Mouse (Mus musculus) kidney, adult 2 months (tissue): ENCODE results near the gene Ndufs2. TPM values are rescaled to one million over a fixed set of nuclear protein-coding genes. Genes with fewer than 3 reads are reported as not detected.

Experiments
- DNase-seq: peaks from one replicate; pipeline ENCODE4 v3.0.0; 2021
- H3K27ac ChIP-seq: fragments of 200-500 bp; 2 replicates; pipeline ENCODE4 v1.5.1; 2012; ENCODE audit warnings: low read depth, low read length, control low read depth, inconsistent platforms; ENCODE audit not compliant: insufficient read depth
- H3K27me3 ChIP-seq: fragments of 200-500 bp; replicated peaks from 2 replicates; pipeline ENCODE4 v1.6.1; 2012; ENCODE audit warnings: mild to moderate bottlenecking, moderate library complexity, low read length, inconsistent platforms; ENCODE audit not compliant: control insufficient read depth, insufficient read depth
- H3K36me3 ChIP-seq: fragments of 200-500 bp; 2 replicates; pipeline ENCODE4 v1.6.1; 2012; ENCODE audit warnings: mild to moderate bottlenecking, moderate library complexity, low read length, inconsistent platforms; ENCODE audit not compliant: control insufficient read depth, insufficient read depth
- H3K4me1 ChIP-seq: fragments of 200-500 bp; 2 replicates; pipeline ENCODE4 v1.6.1; 2011; ENCODE audit warnings: low read length; ENCODE audit not compliant: control insufficient read depth, insufficient read depth
- H3K4me3 ChIP-seq: fragments of 200-500 bp; 2 replicates; pipeline ENCODE4 v1.5.1; 2011; ENCODE audit warnings: mild to moderate bottlenecking, low read depth, low read length, control low read depth; ENCODE audit not compliant: insufficient read depth
- CTCF ChIP-seq: fragments of 200-500 bp; conservative IDR thresholded peaks from 2 replicates; pipeline ENCODE4 v1.5.1; 2011; ENCODE audit warnings: low read depth, mild to moderate bottlenecking, control low read depth, low read length, moderate library complexity, mixed read lengths; ENCODE audit not compliant: insufficient read depth, insufficient read length
- POLR2A ChIP-seq: fragments of 200-500 bp; IDR thresholded peaks from one replicate; pipeline ENCODE4 v1.6.1; 2011; ENCODE audit warnings: low read depth, low read length, control low read depth
- WGBS: fragments of 180-500 bp; shearing (Covaris S2); methylation state at CpG from one replicate; pipeline ENCODE4 v1.1.7; 2018; 5-methylcytosine and 5-hydroxymethylcytosine counted together
- polyA plus RNA-seq: library from polyadenylated mRNA; depleted of rRNA; stranded (reverse); fragments of >200 nt; gene quantifications from 2 replicates; pipeline ENCODE4 v1.2.3, GENCODE M21; 2012

The Ndufs2 gene
- polyA plus RNA-seq, 1 experiment = 559 TPM

DNA sequence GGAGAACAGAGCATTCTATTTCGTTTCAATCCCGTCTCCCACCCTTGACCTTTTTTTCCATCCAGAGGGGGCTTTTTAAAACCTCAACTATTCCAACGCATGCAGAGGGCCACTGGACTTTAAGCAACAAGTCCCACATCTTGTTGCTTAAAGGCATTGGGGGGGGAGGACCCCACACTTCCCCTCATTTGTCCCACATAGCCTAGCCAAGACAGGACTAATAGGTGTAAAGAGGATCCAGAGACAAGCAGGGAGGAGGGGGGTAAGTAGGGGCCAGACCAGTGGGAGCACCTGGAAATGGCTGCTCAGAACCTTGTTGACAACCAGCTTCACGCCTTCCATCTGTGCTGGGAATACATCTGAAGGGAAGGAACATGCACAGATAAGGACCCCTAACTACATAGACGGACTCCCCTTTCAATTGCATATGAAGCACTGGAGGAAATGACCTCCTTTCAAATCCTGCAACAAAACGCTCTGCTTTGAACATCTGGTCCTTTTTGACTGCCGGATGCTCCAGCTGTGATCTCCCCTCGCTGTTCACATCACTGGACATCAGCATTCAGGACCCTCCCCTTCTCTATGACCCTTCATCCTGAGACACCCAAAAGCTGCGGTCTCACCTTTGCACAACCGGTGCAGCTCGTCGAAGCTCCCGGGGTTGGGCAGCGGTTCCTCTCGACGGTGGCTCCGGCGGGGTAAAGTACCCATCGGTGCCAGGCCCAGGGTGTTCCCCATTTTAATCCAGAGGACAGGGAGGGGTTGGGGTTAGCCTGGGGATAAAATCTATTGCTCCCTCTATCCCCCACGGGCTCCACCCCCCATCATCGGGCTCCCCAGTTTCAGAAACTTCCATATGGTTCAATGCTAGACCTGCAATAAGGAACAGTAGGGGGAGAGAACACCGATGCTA, 29.7 kb downstream of the Ndufs2 start:
- Histone ChIP-seq H3K27ac (no peak overlapping the region), H3K4me1 (peaks cover 5% of the 10 kb centered on the region; the same call in 1 of the 2 replicates), H3K27me3 (no peaks in the 10 kb centered on the region), H3K36me3 (no peaks in the 10 kb centered on the region), H3K4me3 (peak overlapping the region; percentile 87)
- TF ChIP-seq CTCF (no peak), POLR2A (no peak)
- DNase-seq = no peak
- WGBS = 4% methylated on average over 22 of the region's 22 CpGs

DNA sequence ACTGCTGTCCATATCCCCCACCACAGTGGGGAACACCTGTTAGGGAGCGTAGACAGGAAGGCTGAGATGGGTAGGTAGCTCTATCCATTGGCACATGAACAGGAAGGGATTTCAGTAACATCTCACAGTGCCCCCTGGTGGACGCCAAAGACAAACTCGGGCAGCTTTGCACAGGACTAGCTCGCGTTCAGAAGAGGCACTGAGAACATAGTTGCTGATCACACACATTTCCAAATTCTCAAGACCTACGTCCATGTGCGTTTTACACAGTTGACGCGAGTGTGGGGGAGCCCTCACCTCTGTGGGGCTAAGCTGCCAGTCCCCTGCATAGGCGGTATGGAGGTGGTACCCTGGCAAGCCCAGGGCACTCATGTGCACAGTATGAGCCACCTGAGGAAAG, 30.3 kb downstream of the Ndufs2 start:
- 3% methylated on average over 10 of the region's 10 CpGs for WGBS
- peak; percentile 89 for DNase-seq
- H3K4me3 ChIP-seq = no peak overlapping the region

GRCm38 (mm10) chr1:171216241-171216955, 34.8 kb downstream of the Ndufs2 start:
- no peak overlapping the region for H3K4me3 ChIP-seq
- TF ChIP-seq CTCF = no peak
- DNase-seq = no peak
- H3K27ac ChIP-seq = no peak overlapping the region
- peaks cover 2% of the 10 kb centered on the region; the same call in 1 of the 2 replicates for H3K4me1 ChIP-seq
- 79% methylated on average over 18 of the region's 18 CpGs for WGBS
- H3K36me3 ChIP-seq = no peaks in the 10 kb centered on the region
- no peaks in the 10 kb centered on the region for H3K27me3 ChIP-seq

More for the DNA sequence above, 30.3 kb downstream of the Ndufs2 start:
- Histone ChIP-seq H3K27me3 (no peaks in the 10 kb centered on the region), H3K4me1 (peaks cover 5% of the 10 kb centered on the region; the same call in 1 of the 2 replicates), H3K27ac (no peak overlapping the region), H3K36me3 (no peaks in the 10 kb centered on the region)
- peak; percentile 92 for TF ChIP-seq CTCF
- TF ChIP-seq POLR2A = no peak

DNA sequence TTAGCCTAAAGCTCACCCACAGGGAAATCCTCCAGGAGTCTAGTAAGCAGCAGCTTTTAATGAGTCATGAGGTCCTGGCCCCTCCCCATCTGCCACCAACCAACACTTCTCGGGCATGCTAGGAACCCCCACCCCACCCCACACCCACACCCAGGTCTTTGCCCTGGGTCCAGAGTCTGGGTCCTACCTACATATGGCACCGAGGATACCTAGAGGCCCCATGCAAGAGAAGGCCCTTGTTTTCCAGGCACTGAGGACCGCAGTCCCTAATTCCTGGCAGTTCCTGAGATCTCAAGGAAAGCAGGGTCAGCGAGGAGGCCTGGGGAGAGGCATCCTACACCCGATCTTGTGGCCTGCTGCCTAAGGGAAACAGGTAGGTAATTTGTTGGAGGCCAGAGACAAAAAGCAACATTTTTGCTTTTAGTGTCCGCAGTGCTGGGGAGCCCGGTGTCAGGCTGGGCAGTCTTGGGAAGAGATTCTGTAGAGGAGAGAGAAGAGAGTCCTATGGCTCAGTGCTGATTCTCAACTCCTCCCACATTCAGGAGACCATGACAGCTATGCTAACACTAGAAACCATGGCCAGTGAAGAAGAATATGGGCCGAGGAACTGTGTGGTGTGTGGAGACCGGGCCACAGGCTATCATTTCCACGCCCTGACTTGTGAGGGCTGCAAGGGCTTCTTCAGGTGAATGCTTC, 37.2 kb downstream of the Ndufs2 start, which contains the start of gene Nr1i3:
Gene Nr1i3 (plus strand): TSS at position 170 of the 696 bp plus-strand sequence.
- no peak for DNase-seq
- no peaks in the 10 kb centered on the region for H3K36me3 ChIP-seq
- no peaks in the 10 kb centered on the region for H3K27me3 ChIP-seq
- H3K4me1 ChIP-seq = no peaks in the 10 kb centered on the region
- 70% methylated on average over 10 of the region's 10 CpGs for WGBS
- no peak within 1 kb of the TSS for H3K4me3 ChIP-seq
- TF ChIP-seq POLR2A (no peak), CTCF (no peak)
- no peak within 1 kb of the TSS for H3K27ac ChIP-seq

- Histone ChIP-seq H3K36me3 (no peaks in the 10 kb centered on the region), H3K4me1 (no peaks in the 10 kb centered on the region), H3K27me3 (no peaks in the 10 kb centered on the region), H3K27ac (no peak overlapping the region), H3K4me3 (no peak overlapping the region)
- WGBS = 30% methylated on average over 3 of the region's 3 CpGs
- no peak for DNase-seq
- TF ChIP-seq POLR2A (no peak), CTCF (no peak)
Measured at GRCm38 (mm10) chr1:171212854-171213253, 38.3 kb downstream of the Ndufs2 start.

- H3K27me3 ChIP-seq = no peaks in the 10 kb centered on the region
- no peak for DNase-seq
- no peak overlapping the region for H3K4me3 ChIP-seq
- 30% methylated on average over 4 of the region's 4 CpGs for WGBS
- no peak overlapping the region for H3K27ac ChIP-seq
- no peak for TF ChIP-seq CTCF
- TF ChIP-seq POLR2A = no peak
- H3K36me3 ChIP-seq = no peaks in the 10 kb centered on the region
- no peaks in the 10 kb centered on the region for H3K4me1 ChIP-seq
Measured at GRCm38 (mm10) chr1:171209409-171209808, 41.8 kb downstream of the Ndufs2 start.
